Mouse (Mus musculus) forebrain, embryonic 14.5 days (tissue): ENCODE data around the gene Zbtb7b. TPM values are rescaled to one million over a fixed set of nuclear protein-coding genes. Genes with fewer than 3 reads are reported as not detected.

ENCODE experiments used
- ATAC-seq: fragments of 200-750 bp; cut with Nextera tagmentation; 2 replicates; pipeline ENCODE4 v1.8.0; 2017; ENCODE audit warnings: mild to moderate bottlenecking, moderate library complexity
- DNase-seq: peaks from one replicate; pipeline ENCODE4 v3.0.0-alpha.2; 2015; ENCODE audit warnings: low spot score
- H3K27ac ChIP-seq: fragments of 300-500 bp; sonication (generic); 2 replicates; pipeline ENCODE4 v1.5.1; 2014; ENCODE audit warnings: low read depth, mild to moderate bottlenecking, control low read depth, low read length, moderate library complexity
- H3K27me3 ChIP-seq: fragments of 300-500 bp; sonication (generic); replicated peaks from 2 replicates; pipeline ENCODE4 v1.6.1; 2014; ENCODE audit warnings: low read length, control low read depth, mixed read lengths; ENCODE audit not compliant: control insufficient read depth, insufficient read depth
- H3K36me3 ChIP-seq: fragments of 300-500 bp; sonication (generic); 2 replicates; pipeline ENCODE4 v1.6.1; 2014; ENCODE audit warnings: low read length, control low read depth; ENCODE audit not compliant: control insufficient read depth, insufficient read depth
- H3K4me1 ChIP-seq: fragments of 300-500 bp; sonication (generic); 2 replicates; pipeline ENCODE4 v1.6.1; 2014; ENCODE audit warnings: antibody characterized with exemption, low read length, control low read depth; ENCODE audit not compliant: control insufficient read depth, insufficient read depth
- H3K4me2 ChIP-seq: fragments of 300-500 bp; sonication (generic); 2 replicates; pipeline ENCODE4 v1.6.1; 2014; ENCODE audit warnings: mild to moderate bottlenecking, control low read depth, low read length
- H3K4me3 ChIP-seq: fragments of 300-500 bp; sonication (generic); 2 replicates; pipeline ENCODE4 v1.5.1; 2014; ENCODE audit warnings: low read depth, low read length, control low read depth
- H3K9ac ChIP-seq: fragments of 300-500 bp; sonication (generic); 2 replicates; pipeline ENCODE4 v1.6.1; 2014; ENCODE audit warnings: mild to moderate bottlenecking, low read length, control low read depth, moderate library complexity
- H3K9me3 ChIP-seq: fragments of 300-500 bp; sonication (generic); replicated peaks from 2 replicates; pipeline ENCODE4 v1.6.1; 2016; ENCODE audit warnings: low read length, control low read depth, mixed read lengths; ENCODE audit not compliant: control insufficient read depth
- WGBS: fragments of 180-500 bp; shearing (Covaris S2); extraction: QIAGEN DNeasy Blood & Tissue Kit; methylation state at CpG from one replicate; pipeline ENCODE4 v1.1.7; 2014; 5-methylcytosine and 5-hydroxymethylcytosine counted together
- polyA plus RNA-seq: library from polyadenylated mRNA; unstranded; fragments of >200 nt; fragmentation: Nextera tagmentation; extraction: Ambion mirVana; gene quantifications from 2 replicates; pipeline ENCODE4 v1.2.1, GENCODE M21; 2014

The Zbtb7b gene
- polyA plus RNA-seq, 1 experiment from 2014 or later, result 0.28 TPM

DNA sequence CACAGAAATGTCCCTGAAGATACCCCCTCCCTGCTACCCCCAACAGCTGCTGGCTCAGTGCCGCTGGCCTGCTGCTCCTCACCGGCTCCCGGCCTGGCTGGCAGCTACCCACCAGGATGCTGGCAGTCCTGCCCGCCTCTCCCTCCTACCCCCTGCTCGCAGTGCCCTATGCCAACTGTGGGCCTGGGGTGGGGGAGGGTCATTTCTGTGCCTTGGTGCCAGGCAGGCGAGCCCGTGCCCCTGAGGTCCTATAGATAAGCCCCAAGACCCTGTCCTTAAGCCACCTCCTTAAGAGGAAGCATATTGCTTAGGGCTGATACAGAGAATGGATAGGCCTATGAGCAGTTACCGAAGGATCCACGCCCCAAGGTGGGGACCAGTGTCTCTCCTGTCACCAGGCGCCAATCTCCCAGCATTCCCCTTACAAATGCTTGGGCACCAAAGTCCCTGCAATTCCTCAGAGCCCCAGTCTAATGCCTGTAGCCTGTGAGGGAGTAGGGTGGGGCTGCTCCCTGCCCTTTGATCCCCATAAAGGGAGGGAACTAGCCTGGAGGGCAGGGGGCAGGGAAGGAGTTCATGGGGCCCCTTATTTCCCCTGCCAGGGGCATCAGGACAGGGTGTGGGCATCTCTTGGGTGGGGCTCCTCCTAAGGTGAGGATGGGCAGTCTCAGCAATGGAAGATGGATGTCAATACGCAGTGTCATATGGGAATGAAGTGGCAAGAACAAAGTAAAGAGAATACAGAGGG is 6.3 kb downstream of the Zbtb7b start:
- peak; percentile 22; the same call in 1 of the 2 replicates for ATAC-seq

DNA sequence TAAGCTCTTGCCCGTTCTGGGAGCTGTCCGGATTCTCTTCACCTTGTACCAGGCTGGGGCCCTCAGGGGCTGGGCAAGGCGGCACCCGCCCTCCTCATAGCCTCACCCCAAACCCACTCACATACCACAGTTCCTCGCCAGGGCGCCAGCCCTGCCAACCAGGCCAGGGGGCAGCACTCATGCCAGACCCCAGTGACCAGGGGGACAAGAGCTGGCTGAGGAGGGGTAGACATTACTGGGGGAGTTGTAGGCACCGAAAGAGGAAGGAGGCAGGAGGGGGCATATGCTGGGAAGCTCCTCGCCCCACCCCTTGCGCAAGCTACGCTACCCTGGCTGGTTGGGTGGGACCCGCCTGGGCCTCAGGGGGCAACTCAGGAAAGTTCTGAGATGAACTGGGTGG is 6.9 kb downstream of the Zbtb7b start:
- H3K36me3 ChIP-seq, result no peaks in the 10 kb centered on the region
- no peak overlapping the region for H3K4me2 ChIP-seq
- H3K9me3 ChIP-seq, result no peaks in the 10 kb centered on the region
- no peak for DNase-seq
- 76% methylated on average over 11 of the region's 11 CpGs for WGBS
- no peak for ATAC-seq
- H3K27ac ChIP-seq, result no peak overlapping the region
- peaks cover 8% of the 10 kb centered on the region; the same call in 1 of the 2 replicates for H3K27me3 ChIP-seq
- no peak overlapping the region for H3K4me3 ChIP-seq
- H3K9ac ChIP-seq, result no peak overlapping the region
- H3K4me1 ChIP-seq, result peaks cover 21% of the 10 kb centered on the region

More for the DNA sequence above, 6.3 kb downstream of the Zbtb7b start:
- no peaks in the 10 kb centered on the region for H3K9me3 ChIP-seq
- H3K36me3 ChIP-seq, result no peaks in the 10 kb centered on the region
- H3K27me3 ChIP-seq, result peaks cover 8% of the 10 kb centered on the region; the same call in 1 of the 2 replicates
- peak; percentile 30 for DNase-seq
- H3K4me1 ChIP-seq, result peaks cover 26% of the 10 kb centered on the region
- WGBS, result 61% methylated on average over 11 of the region's 11 CpGs
- no peak overlapping the region for H3K27ac ChIP-seq
- no peak overlapping the region for H3K9ac ChIP-seq
- H3K4me3 ChIP-seq, result no peak overlapping the region
- H3K4me2 ChIP-seq, result no peak overlapping the region

DNA sequence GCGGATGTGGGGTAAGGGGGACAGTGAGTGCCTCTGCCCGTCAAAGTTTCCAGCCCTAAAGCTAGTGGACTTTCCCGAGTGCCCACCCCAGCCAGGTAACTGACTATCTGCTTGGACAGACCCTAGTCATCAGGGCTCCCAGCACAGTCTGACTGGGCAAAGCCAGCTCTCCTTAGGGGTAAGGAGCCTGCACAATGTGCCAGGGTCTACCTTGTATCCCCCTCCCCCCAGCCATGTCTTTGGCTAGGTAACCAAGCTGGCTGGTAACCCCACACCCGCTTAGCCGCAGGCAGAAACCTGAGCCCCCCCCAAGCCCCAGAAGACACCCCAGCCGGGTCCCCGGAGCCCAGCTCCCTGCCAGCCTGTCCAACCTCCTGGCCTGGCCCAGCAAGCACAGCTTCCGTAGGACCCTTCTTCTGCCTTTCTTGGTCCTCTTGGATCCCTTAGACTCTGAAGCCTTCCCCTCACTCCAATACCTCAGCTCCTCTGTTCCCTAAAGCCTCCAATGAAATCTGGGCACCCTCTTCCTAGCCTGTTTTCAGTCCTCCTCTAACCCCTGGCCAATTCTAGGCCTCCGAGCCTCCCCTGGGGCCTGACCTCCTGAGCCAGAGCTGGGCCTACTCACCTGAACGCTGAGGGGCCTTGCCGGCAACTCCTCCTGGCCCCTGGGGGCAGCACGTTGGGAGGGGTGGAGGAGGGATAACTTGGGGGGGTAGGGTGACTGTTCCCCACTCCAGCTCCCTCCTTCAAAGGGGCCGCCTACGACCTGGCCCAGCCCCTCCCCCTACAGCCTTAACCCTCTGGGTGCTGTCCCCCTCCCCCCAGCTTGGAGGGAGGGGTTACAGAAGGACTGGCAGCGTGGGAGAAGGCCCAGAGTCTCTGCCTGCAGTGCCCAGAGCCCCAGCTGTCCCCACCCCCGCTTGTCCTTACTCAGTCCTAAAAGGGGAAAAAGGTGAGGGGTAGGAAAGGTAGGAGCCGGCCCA is 7.8 kb downstream of the Zbtb7b start:
- Histone ChIP-seq H3K9ac (no peak overlapping the region), H3K4me2 (no peak overlapping the region), H3K4me1 (peaks cover 12% of the 10 kb centered on the region; the same call in 1 of the 2 replicates), H3K36me3 (no peaks in the 10 kb centered on the region), H3K9me3 (no peaks in the 10 kb centered on the region), H3K27ac (no peak overlapping the region), H3K4me3 (no peak overlapping the region), H3K27me3 (no peaks in the 10 kb centered on the region)
- no peak for DNase-seq
- 52% methylated on average over 17 of the region's 17 CpGs for WGBS
- no peak for ATAC-seq

- Histone ChIP-seq H3K27me3 (no peaks in the 10 kb centered on the region), H3K9me3 (no peaks in the 10 kb centered on the region), H3K4me1 (no peaks in the 10 kb centered on the region; the same call in 1 of the 2 replicates), H3K36me3 (no peaks in the 10 kb centered on the region), H3K27ac (no peak overlapping the region), H3K4me2 (no peak overlapping the region), H3K9ac (no peak overlapping the region), H3K4me3 (no peak overlapping the region)
- 48% methylated on average over 11 of the region's 11 CpGs for WGBS
- no peak for DNase-seq
- no peak for ATAC-seq
Observed at GRCm38 (mm10) chr3:89385451-89385850, 9.1 kb downstream of the Zbtb7b start.

GRCm38 (mm10) chr3:89384331-89385076 is 10.1 kb downstream of the Zbtb7b start:
- Histone ChIP-seq H3K4me3 (no peak overlapping the region), H3K9ac (no peak overlapping the region), H3K9me3 (no peaks in the 10 kb centered on the region), H3K4me2 (no peak overlapping the region), H3K36me3 (no peaks in the 10 kb centered on the region), H3K27ac (no peak overlapping the region), H3K4me1 (no peaks in the 10 kb centered on the region; the same call in 1 of the 2 replicates), H3K27me3 (no peaks in the 10 kb centered on the region)
- ATAC-seq (no peak), DNase-seq (no peak)
- WGBS, result 50% methylated on average over 11 of the region's 12 CpGs

DNA sequence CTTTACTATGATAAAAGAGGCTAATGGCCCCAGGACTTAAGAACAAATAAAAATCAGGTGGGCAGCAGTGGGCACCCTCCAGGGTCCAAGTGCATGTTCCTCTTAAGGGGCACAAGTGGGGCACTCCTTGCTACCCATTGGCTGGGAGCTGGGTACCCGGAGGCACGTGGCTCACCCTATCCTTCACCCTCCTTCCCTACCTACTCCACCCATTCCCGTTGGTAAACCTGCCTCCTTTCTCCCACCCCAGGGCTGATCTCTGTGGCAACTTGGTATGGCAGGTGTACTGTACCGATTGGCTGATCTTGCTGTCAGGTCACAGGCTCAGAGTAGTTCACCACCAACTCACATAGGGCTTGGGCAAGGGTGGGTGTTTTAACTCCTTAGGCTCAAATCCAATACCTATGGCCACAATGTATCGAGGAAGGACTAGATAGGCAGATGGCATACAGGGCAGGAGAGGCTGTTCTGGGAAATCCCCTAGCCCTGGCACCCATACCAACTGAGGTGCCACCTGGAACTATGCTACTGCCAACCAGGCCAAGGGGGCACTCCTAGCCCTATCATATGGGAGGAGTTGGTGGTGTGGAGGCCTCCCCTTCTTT is 10.8 kb downstream of the Zbtb7b start:
- WGBS, result 89% methylated on average over 5 of the region's 5 CpGs
- no peaks in the 10 kb centered on the region for H3K36me3 ChIP-seq
- H3K4me2 ChIP-seq, result no peak overlapping the region
- H3K27ac ChIP-seq, result no peak overlapping the region
- no peaks in the 10 kb centered on the region; the same call in 1 of the 2 replicates for H3K4me1 ChIP-seq
- no peak overlapping the region for H3K9ac ChIP-seq
- no peak overlapping the region for H3K4me3 ChIP-seq
- no peak for ATAC-seq
- no peaks in the 10 kb centered on the region for H3K9me3 ChIP-seq
- no peaks in the 10 kb centered on the region for H3K27me3 ChIP-seq
- DNase-seq, result no peak

- ATAC-seq, result no peak
- 83% methylated on average over 5 of the region's 5 CpGs for WGBS
- H3K4me1 ChIP-seq, result no peaks in the 10 kb centered on the region; the same call in 1 of the 2 replicates
Observed at GRCm38 (mm10) chr3:89382950-89383349, 11.6 kb downstream of the Zbtb7b start.

More at GRCm38 (mm10) chr3:89382950-89383349, 11.6 kb downstream of the Zbtb7b start:
- Histone ChIP-seq H3K9ac (no peak overlapping the region), H3K36me3 (no peaks in the 10 kb centered on the region), H3K4me2 (no peak overlapping the region), H3K27ac (no peak overlapping the region), H3K4me3 (no peak overlapping the region), H3K9me3 (no peaks in the 10 kb centered on the region), H3K27me3 (no peaks in the 10 kb centered on the region)
- DNase-seq, result no peak
